Mouse (Mus musculus) CH12.LX (cell line): ENCODE data around the gene Plch1. TPM values are rescaled to one million over a fixed set of nuclear protein-coding genes. Genes with fewer than 3 reads are reported as not detected.

Experiments used
- DNase-seq: peaks from one replicate; pipeline ENCODE4 v3.0.0-alpha.2; 2013; ENCODE audit errors: extremely low read depth
- H3K27ac ChIP-seq: 2 replicates; pipeline ENCODE4 v1.5.1; 2012; ENCODE audit warnings: low read depth, mild to moderate bottlenecking, control low read depth, moderate library complexity; ENCODE audit not compliant: insufficient read depth
- H3K27me3 ChIP-seq: replicated peaks from 2 replicates; pipeline ENCODE3; 2012; ENCODE audit warnings: inconsistent platforms
- H3K36me3 ChIP-seq, 2 experiments: replicated peaks in 1 of 2; 2 replicates each; pipeline versions ENCODE3 to v1.6.1; 2012; ENCODE audit warnings: inconsistent platforms in 1 of 2, low read length in 1 of 2, mild to moderate bottlenecking in 1 of 2, mixed read lengths in 1 of 2, moderate library complexity in 1 of 2; ENCODE audit not compliant: control insufficient read depth in 1 of 2, insufficient read depth in 1 of 2
- H3K4me1 ChIP-seq, 2 experiments: 2 replicates each; pipeline ENCODE4 v1.6.1; 2012; ENCODE audit warnings: inconsistent platforms in 1 of 2, moderate library complexity in 1 of 2; ENCODE audit not compliant: insufficient read depth in 2 of 2, control insufficient read depth in 1 of 2
- H3K4me2 ChIP-seq: 2 replicates; pipeline ENCODE4 v1.6.1; 2012; ENCODE audit warnings: low read depth, mild to moderate bottlenecking, control low read depth; ENCODE audit not compliant: poor library complexity, insufficient read depth, severe bottlenecking
- H3K4me3 ChIP-seq, 3 experiments: fragments of 150-350 bp in 1 of 3; sonication (generic) in 1 of 3; replicated peaks in 1 of 3; 2 replicates each; pipeline versions ENCODE3 to v1.5.1; 2011 to 2012; ENCODE audit warnings: low read depth in 2 of 3, low read length in 2 of 3, mild to moderate bottlenecking in 2 of 3, moderate library complexity in 2 of 3, control low read depth in 1 of 3, improper control_type of control experiment in 1 of 3, inconsistent platforms in 1 of 3, mixed read lengths in 1 of 3; ENCODE audit not compliant: poor library complexity in 1 of 3
- H3K79me2 ChIP-seq: replicated peaks from 2 replicates; pipeline ENCODE4 v1.6.1; 2012; ENCODE audit warnings: mild to moderate bottlenecking, moderate library complexity; ENCODE audit not compliant: control insufficient read depth, poor library complexity, insufficient read depth, severe bottlenecking; ENCODE audit errors: extremely low read depth
- H3K9ac ChIP-seq: 2 replicates; pipeline ENCODE4 v1.6.1; 2012; ENCODE audit warnings: low read depth, mild to moderate bottlenecking, control low read depth, moderate library complexity; ENCODE audit not compliant: insufficient read depth
- H3K9me3 ChIP-seq: replicated peaks from 2 replicates; pipeline ENCODE3; 2012; ENCODE audit warnings: low read length, inconsistent platforms, mixed read lengths
- BHLHE40 ChIP-seq: IDR thresholded peaks from 2 replicates; pipeline ENCODE4 v1.6.1; 2011; ENCODE audit warnings: mild to moderate bottlenecking, low read depth, low read length, improper control_type of control experiment
- CHD1 ChIP-seq: IDR thresholded peaks from 2 replicates; pipeline ENCODE4 v1.6.1; 2012; ENCODE audit warnings: low read depth, low read length, improper control_type of control experiment, inconsistent platforms
- CTCF ChIP-seq, 2 experiments: IDR thresholded peaks in 1 of 2; conservative IDR thresholded peaks in 1 of 2; 2 replicates each; pipeline ENCODE4 v1.5.1; 2011 to 2012; ENCODE audit warnings: low read depth in 2 of 2, low read length in 2 of 2, improper control_type of control experiment in 1 of 2, inconsistent platforms in 1 of 2, mild to moderate bottlenecking in 1 of 2, moderate library complexity in 1 of 2
- E2F4 ChIP-seq: IDR thresholded peaks from 2 replicates; pipeline ENCODE4 v1.6.1; 2011; ENCODE audit warnings: low read depth, low read length, improper control_type of control experiment; ENCODE audit not compliant: insufficient replicate concordance
- ELF1 ChIP-seq: IDR thresholded peaks from 2 replicates; pipeline ENCODE4 v1.6.1; 2014; ENCODE audit warnings: low read depth, mild to moderate bottlenecking, inconsistent platforms, low read length, improper control_type of control experiment
- EP300 ChIP-seq: IDR thresholded peaks from 2 replicates; pipeline ENCODE4 v1.6.1; 2011; ENCODE audit warnings: low read length, improper control_type of control experiment
- ETS1 ChIP-seq: conservative IDR thresholded peaks from 2 replicates; pipeline ENCODE4 v1.6.1; 2012; ENCODE audit warnings: low read depth, mild to moderate bottlenecking, inconsistent platforms, low read length, improper control_type of control experiment, moderate library complexity
- GABPA ChIP-seq: IDR thresholded peaks from 2 replicates; pipeline ENCODE4 v1.6.1; 2012; ENCODE audit warnings: low read depth, low read length, improper control_type of control experiment, inconsistent platforms; ENCODE audit not compliant: insufficient replicate concordance
- HCFC1 ChIP-seq: IDR thresholded peaks from 2 replicates; pipeline ENCODE4 v1.6.1; 2012; ENCODE audit warnings: low read depth, mild to moderate bottlenecking, inconsistent platforms, low read length, improper control_type of control experiment
- JUN ChIP-seq: IDR thresholded peaks from 2 replicates; pipeline ENCODE4 v1.6.1; 2011; ENCODE audit warnings: low read depth, mild to moderate bottlenecking, low read length, improper control_type of control experiment, moderate library complexity; ENCODE audit not compliant: insufficient read depth
- JUND ChIP-seq: conservative IDR thresholded peaks from 2 replicates; pipeline ENCODE4 v1.6.1; 2011; ENCODE audit warnings: low read depth, low read length, improper control_type of control experiment
- KAT2A ChIP-seq: IDR thresholded peaks from 2 replicates; pipeline ENCODE4 v1.6.1; 2012; ENCODE audit warnings: low read length, improper control_type of control experiment, inconsistent platforms; ENCODE audit not compliant: insufficient replicate concordance
- MAFK ChIP-seq: IDR thresholded peaks from 2 replicates; pipeline ENCODE4 v1.6.1; 2011; ENCODE audit warnings: low read length, improper control_type of control experiment; ENCODE audit not compliant: insufficient replicate concordance
- MAZ ChIP-seq: IDR thresholded peaks from 2 replicates; pipeline ENCODE4 v1.6.1; 2012; ENCODE audit warnings: low read depth, mild to moderate bottlenecking, inconsistent platforms, low read length, improper control_type of control experiment, moderate library complexity
- MEF2A ChIP-seq: IDR thresholded peaks from 2 replicates; pipeline ENCODE4 v1.6.1; 2014; ENCODE audit warnings: low read depth, mild to moderate bottlenecking, inconsistent platforms, low read length, improper control_type of control experiment, borderline replicate concordance
- NELFE ChIP-seq: IDR thresholded peaks from 2 replicates; pipeline ENCODE4 v1.6.1; 2011; ENCODE audit warnings: low read depth, low read length, improper control_type of control experiment
- PAX5 ChIP-seq: IDR thresholded peaks from 2 replicates; pipeline ENCODE4 v1.6.1; 2012; ENCODE audit warnings: low read length, inconsistent platforms, mixed read lengths
- POLR2A ChIP-seq: IDR thresholded peaks from 2 replicates; pipeline ENCODE4 v1.6.1; 2011; ENCODE audit warnings: low read depth, mild to moderate bottlenecking, improper control_type of control experiment, low read length
- POLR2AphosphoS2 ChIP-seq: IDR thresholded peaks from 2 replicates; pipeline ENCODE4 v1.6.1; 2011; ENCODE audit warnings: low read depth, low read length, improper control_type of control experiment
- RAD21 ChIP-seq: IDR thresholded peaks from 2 replicates; pipeline ENCODE4 v1.6.1; 2011; ENCODE audit warnings: low read depth, mild to moderate bottlenecking, low read length, improper control_type of control experiment, moderate library complexity
- RCOR1 ChIP-seq: conservative IDR thresholded peaks from 2 replicates; pipeline ENCODE4 v1.6.1; 2012; ENCODE audit warnings: low read depth, mild to moderate bottlenecking, inconsistent platforms, low read length, improper control_type of control experiment
- SIN3A ChIP-seq: IDR thresholded peaks from 2 replicates; pipeline ENCODE4 v1.6.1; 2012; ENCODE audit warnings: low read length, improper control_type of control experiment, inconsistent platforms
- TBP ChIP-seq: conservative IDR thresholded peaks from 2 replicates; pipeline ENCODE4 v1.6.1; 2011; ENCODE audit warnings: low read depth, low read length, improper control_type of control experiment
- TCF12 ChIP-seq: IDR thresholded peaks from 2 replicates; pipeline ENCODE4 v1.6.1; 2014; ENCODE audit warnings: low read depth, mild to moderate bottlenecking, inconsistent platforms, low read length, improper control_type of control experiment
- UBTF ChIP-seq: IDR thresholded peaks from 2 replicates; pipeline ENCODE4 v1.6.1; 2012; ENCODE audit warnings: low read depth, mild to moderate bottlenecking, inconsistent platforms, low read length, improper control_type of control experiment, moderate library complexity
- USF1 ChIP-seq: IDR thresholded peaks from 2 replicates; pipeline ENCODE4 v1.6.1; 2014; ENCODE audit warnings: low read depth, mild to moderate bottlenecking, inconsistent platforms, low read length, improper control_type of control experiment
- ZC3H11A ChIP-seq: IDR thresholded peaks from 2 replicates; pipeline ENCODE4 v1.6.1; 2012; ENCODE audit warnings: low read depth, mild to moderate bottlenecking, inconsistent platforms, low read length, improper control_type of control experiment
- ZMIZ1 ChIP-seq: IDR thresholded peaks from 2 replicates; pipeline ENCODE4 v1.6.1; 2012; ENCODE audit warnings: low read depth, mild to moderate bottlenecking, inconsistent platforms, low read length, improper control_type of control experiment
- ZNF384 ChIP-seq: IDR thresholded peaks from 2 replicates; pipeline ENCODE4 v1.6.1; 2012; ENCODE audit warnings: low read depth, low read length, improper control_type of control experiment, inconsistent platforms
- dilution Hi-C: fragments of 300-500 bp; cut with MboI; formaldehyde crosslinking; loops from 2 replicates; pipeline ENCODE4 v1.14.3; 2020; ENCODE audit warnings: low sequenced_read_pairs; ENCODE audit not compliant: extremely low pct_unique_long_range_greater_than_20kb, extremely low pct_ligation_motif_present
- in situ Hi-C: fragments of 300-500 bp; cut with MboI; formaldehyde crosslinking; loops from 3 replicates; pipeline ENCODE4 v1.14.3; 2019; ENCODE audit warnings: low sequenced_read_pairs, low pct_ligation_motif_present, low pct_unique_long_range_greater_than_20kb, mixed read lengths
- polyA plus RNA-seq: library from polyadenylated mRNA; unstranded; fragments of >175 nt; gene quantifications from 2 replicates; pipeline ENCODE4 v1.2.1, GENCODE M21; 2012; ENCODE audit warnings: low read depth; ENCODE audit not compliant: insufficient read length
- total RNA-seq, 2 experiments: library from RNA; depleted of rRNA; stranded (reverse); fragments of 300-350 nt in 1 of 2; fragments of >200 nt in 1 of 2; gene quantifications; 2 replicates each; pipeline ENCODE4 v1.2.3; 2012 to 2014

The Plch1 gene
- total and polyA plus RNA-seq, 3 experiments, result 0.51 to 0.80 (median 0.59) TPM

- Histone ChIP-seq H3K4me1 (peaks cover 6 to 15% of the 10 kb centered on the region in 2 experiments; a peak in 3 of 4 replicates), H3K4me3 (no peak overlapping the region), H3K27me3 (no peaks in the 10 kb centered on the region), H3K9me3 (no peaks in the 10 kb centered on the region), H3K27ac (no peak overlapping the region), H3K4me2 (no peak overlapping the region), H3K36me3 (peaks cover 7 to 15% of the 10 kb centered on the region in 2 experiments), H3K79me2 (no peaks in the 10 kb centered on the region), H3K9ac (no peak overlapping the region)
- in situ Hi-C loops (no loop called here), dilution Hi-C loops (no loop called here)
- TF ChIP-seq MEF2A (no peak), RAD21 (no peak), UBTF (no peak), CHD1 (no peak), PAX5 (no peak), ELF1 (no peak), CTCF (conservative IDR thresholded peaks at IDR 0.05 in 1 of 2, IDR thresholded peaks at IDR 0.05 in 1 of 2; ENCODE audit: low read depth in 2 of 2, low read length in 2 of 2) (no peak), ZMIZ1 (no peak), KAT2A (no peak), POLR2A (no peak), EP300 (no peak), TBP (no peak), E2F4 (no peak), MAZ (no peak), BHLHE40 (no peak)
- no peak for DNase-seq
These were observed 39.7 kb upstream of the Plch1 start for GRCm38 (mm10) chr3:63938928-63939327.

GRCm38 (mm10) chr3:63928878-63929859, 29.9 kb upstream of the Plch1 start, which contains the start of gene E130311K13Rik:
Gene E130311K13Rik (minus strand): TSS chr3:63929472.
- dilution Hi-C loops (no loop called here), in situ Hi-C loops (no loop called here)
- Histone ChIP-seq H3K9ac (peak within 1 kb of the TSS; percentile 72), H3K4me2 (peak within 1 kb of the TSS; percentile 23), H3K9me3 (no peaks in the 10 kb centered on the region), H3K36me3 (peaks cover 2 to 12% of the 10 kb centered on the region in 2 experiments), H3K79me2 (no peaks in the 10 kb centered on the region; the same call in 1 of the 2 replicates), H3K4me1 (peaks cover 4 to 12% of the 10 kb centered on the region in 2 experiments; a peak in 3 of 4 replicates), H3K27me3 (no peaks in the 10 kb centered on the region), H3K4me3 (peak within 1 kb of the TSS; percentile 69 to 74 (median 73)), H3K27ac (peak within 1 kb of the TSS; percentile 43)
- DNase-seq, result peak; percentile 80
- peak; percentile 13; the same call in 1 of the 2 replicates for TF ChIP-seq SIN3A
- no peak for TF ChIP-seq JUND
- TF ChIP-seq MAFK, result no peak
- TF ChIP-seq EP300, result no peak
- TF ChIP-seq TCF12, result peak; percentile 64
- no peak for TF ChIP-seq ETS1
- peak; percentile 34 to 87; a peak in 3 of 4 replicates for TF ChIP-seq CTCF (conservative IDR thresholded peaks at IDR 0.05 in 1 of 2, IDR thresholded peaks at IDR 0.05 in 1 of 2; ENCODE audit: low read depth in 2 of 2, low read length in 2 of 2)
- peak; percentile 74 for TF ChIP-seq NELFE
- no peak for TF ChIP-seq CHD1
- peak; percentile 47; the same call in 1 of the 2 replicates for TF ChIP-seq ZNF384
- TF ChIP-seq MEF2A, result no peak
- peak; percentile 42; the same call in 1 of the 2 replicates for TF ChIP-seq ZMIZ1
- TF ChIP-seq GABPA, result no peak
- TF ChIP-seq POLR2A, result peak; percentile 89
- TF ChIP-seq JUN, result no peak
- no peak for TF ChIP-seq RCOR1
- peak; percentile 18; the same call in 1 of the 2 replicates for TF ChIP-seq HCFC1
- TF ChIP-seq POLR2AphosphoS2, result no peak
- no peak for TF ChIP-seq PAX5
- TF ChIP-seq TBP, result no peak
- no peak for TF ChIP-seq ZC3H11A
- TF ChIP-seq USF1, result no peak
- no peak for TF ChIP-seq MAZ
- no peak for TF ChIP-seq ELF1
